Mouse (Mus musculus) cerebellum, postnatal 4 days (tissue): Measurements from ENCODE around the gene Gm20806.
"Not testable (repeated sequence)": the region's sequence is repeated elsewhere in the genome, so short reads cannot be mapped to it uniquely, and the experiment has no call there.

Source experiments
- DNase-seq, 2 experiments: peaks; one replicate each; pipeline ENCODE4 v3.0.0; 2022; ENCODE audit warnings: low spot score in 2 of 2, mixed read lengths in 1 of 2

Gm20806 gene

DNA sequence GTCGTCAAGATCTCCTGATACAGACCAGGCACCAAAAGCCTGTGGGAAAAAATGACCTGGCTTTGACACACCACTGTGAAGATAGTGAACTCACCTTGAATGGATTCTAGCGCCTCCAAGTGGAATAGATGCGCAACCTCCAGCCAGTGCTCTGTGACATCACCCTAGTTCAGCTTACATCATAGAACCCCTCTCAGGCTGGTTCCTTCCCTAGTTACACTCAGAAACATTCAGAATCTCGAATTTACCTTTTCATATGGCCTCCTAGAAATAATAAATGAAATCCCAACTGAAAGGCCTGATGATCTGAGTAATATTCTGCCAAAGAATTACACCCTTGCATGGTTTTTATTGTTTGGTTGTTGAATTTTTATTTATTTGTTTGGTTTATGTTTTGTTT, at the start of gene Gm20806:
Gm20806 (minus strand) TSS at position 101 of the 400 bp plus-strand sequence.
- DNase-seq = not testable (repeated sequence)
